In genomic region chr10:37138311-37138731, GRCm38 (mm10) we compare ENCODE assay signal across 9 mouse cellular contexts. TPM values are rescaled to one million over a fixed set of nuclear protein-coding genes. Genes with fewer than 3 reads are reported as not detected.
DNase-seq lines count a peak whose midpoint lies in the region; ATAC-seq and TF ChIP-seq lines count a peak whose summit lies in the region.
"Had no signal": no experiment of that assay in that cellular context is flagged by ENCODE, and none has a peak within 500 bp of the region (broad histone marks: within the 10 kb centered on the region; RNA-seq: fewer than 3 reads in every experiment).

No protein-coding gene starts in this region.

- H3K4me1 ChIP-seq in kidney, adult 2 months (ENCODE audit: control insufficient read depth, insufficient read depth, low read length) = 0 out of 2 replicates have a peak, but pooled peaks cover 2% of the 10 kb centered on the region
- peaks cover 15% of the 10 kb centered on the region; the same call in 1 of the 2 replicates for H3K4me1 ChIP-seq in limb, embryonic 14.5 days (ENCODE audit: control insufficient read depth, insufficient read depth, low read length)
- no peaks in the 10 kb centered on the region; the same call in 1 of the 2 replicates for H3K4me1 ChIP-seq in thymus, adult 2 months (replicated peaks; ENCODE audit: control insufficient read depth, insufficient read depth, low read length)

- no peak for ATAC-seq in limb, embryonic 14.5 days (ENCODE audit: low FRiP score, low read depth)

- no peak for TF ChIP-seq POLR2A in kidney, adult 2 months (IDR thresholded peaks at IDR 0.05; ENCODE audit: low read depth, low read length)
- TF ChIP-seq POLR2A in limb, embryonic 14.5 days (IDR thresholded peaks at IDR 0.05; ENCODE audit: borderline replicate concordance, extremely low read depth, insufficient read depth, insufficient read length) = no peak
- TF ChIP-seq POLR2A in thymus, adult 2 months (IDR thresholded peaks at IDR 0.05; ENCODE audit: control insufficient read depth, extremely low read depth, insufficient read depth, low read length, poor library complexity) = no peak

- TF ChIP-seq CTCF in kidney, adult 2 months (conservative IDR thresholded peaks at IDR 0.05; ENCODE audit: insufficient read depth, insufficient read length, low read depth, low read length) = no peak
- TF ChIP-seq CTCF in thymus, adult 2 months (IDR thresholded peaks at IDR 0.05; ENCODE audit: borderline replicate concordance, control insufficient read depth, extremely low read depth, insufficient read depth, low read length, poor library complexity) = no peak

- H3K27me3 ChIP-seq in kidney, adult 2 months (replicated peaks; ENCODE audit: control insufficient read depth, insufficient read depth, low read length) = peaks cover 1% of the 10 kb centered on the region; the same call in 1 of the 2 replicates
- H3K27me3 ChIP-seq in limb, embryonic 14.5 days (ENCODE audit: control insufficient read depth, insufficient read depth, low read length) = no peaks in the 10 kb centered on the region
- H3K27me3 ChIP-seq in thymus, adult 2 months (ENCODE audit: control insufficient read depth, insufficient read depth, low read length) = no peaks in the 10 kb centered on the region

- H3K4me3 ChIP-seq in kidney, adult 2 months (ENCODE audit: insufficient read depth, low read depth, low read length) = peak overlapping the region; percentile 56
- H3K4me3 ChIP-seq in limb, embryonic 14.5 days (replicated peaks; ENCODE audit: low read length) = peak overlapping the region; percentile 78
- H3K4me3 ChIP-seq in thymus, adult 2 months (ENCODE audit: control insufficient read depth, insufficient read depth, low read length) = peak overlapping the region; percentile 100

- H3K4me2 ChIP-seq in limb, embryonic 14.5 days (replicated peaks; ENCODE audit: low read depth, low read length, severe bottlenecking) = peak overlapping the region; percentile 61

- peak overlapping the region; percentile 99 for H3K9ac ChIP-seq in limb, embryonic 14.5 days (ENCODE audit: low read depth, low read length, severe bottlenecking)

- peak overlapping the region; percentile 50 for H3K27ac ChIP-seq in kidney, adult 2 months (ENCODE audit: insufficient read depth, low read depth, low read length)
- peak overlapping the region; percentile 100 for H3K27ac ChIP-seq in limb, embryonic 14.5 days (replicated peaks; ENCODE audit: low read depth, low read length)
- H3K27ac ChIP-seq in thymus, adult 2 months (ENCODE audit: control insufficient read depth, insufficient read depth, low read length) = peak overlapping the region; percentile 96

- DNase-seq in kidney, adult 11 months = peak; percentile 6
- no peak for DNase-seq in kidney, postnatal 14 days
- peak; percentile 37 for DNase-seq in cerebellum, adult 8-10 months
- peak; percentile 8 for DNase-seq in gastrocnemius, postnatal 25 days
- DNase-seq in kidney, adult 2 months = peak; percentile 27
- no peak for DNase-seq in limb, embryonic 14.5 days (ENCODE audit: low spot score)
- peak; percentile 54 for DNase-seq in naive thymus-derived CD4-positive, alpha-beta T cell, adult 2 months (ENCODE audit: low read depth)
- peak; percentile 53 for DNase-seq in thymus, adult 2 months

- H3K36me3 ChIP-seq in kidney, adult 2 months (ENCODE audit: control insufficient read depth, insufficient read depth, low read length) = no peaks in the 10 kb centered on the region
- peaks cover 31% of the 10 kb centered on the region for H3K36me3 ChIP-seq in limb, embryonic 14.5 days (ENCODE audit: control insufficient read depth, insufficient read depth, low read length)
- peaks cover 13% of the 10 kb centered on the region; the same call in 1 of the 2 replicates for H3K36me3 ChIP-seq in thymus, adult 2 months (ENCODE audit: control insufficient read depth, insufficient read depth, low read length)

- under 1% methylated on average over 26 of the region's 26 CpGs for WGBS in kidney, adult 2 months
- under 1% methylated on average over 26 of the region's 26 CpGs for WGBS in limb, embryonic 14.5 days
- WGBS in thymus, adult 2 months = under 1% methylated on average over 26 of the region's 26 CpGs

- no peaks in the 10 kb centered on the region for H3K9me3 ChIP-seq in limb, embryonic 14.5 days (ENCODE audit: control insufficient read depth, low read length)

RNA-seq across cellular contexts. Expression of gene Marcks, which starts 0.4 kb away (rescaled TPM):
- total RNA-seq in gastrocnemius, postnatal 25 days (2021) = 10 to 100 TPM; 35.4 to 37.6 TPM
- 14.4 and 15.3 TPM in 2 replicates for polyA plus RNA-seq in kidney, adult 2 months (2012; rRNA removed)
- polyA plus RNA-seq in limb, embryonic 14.5 days (2012; rRNA removed) = 202 and 239 TPM in 2 replicates
- polyA plus RNA-seq in limb, embryonic 14.5 days (2014; fragmentation: Nextera tagmentation; extraction: Ambion mirVana) = 265 and 286 TPM in 2 replicates
- polyA plus RNA-seq in thymus, adult 2 months (2012; rRNA removed) = 47.7 and 79.9 TPM in 2 replicates
- total RNA-seq: MEL had no signal

Comparison
In these comparisons a context has a peak if more than half of its experiments do, and no peak if none do; other contexts are left out.
1. DNase-seq: peak in kidney, adult 11 months (single experiment), cerebellum, adult 8-10 months (single experiment), gastrocnemius, postnatal 25 days (single experiment), kidney, adult 2 months (single experiment), naive thymus-derived CD4-positive, alpha-beta T cell, adult 2 months (single experiment) and thymus, adult 2 months (single experiment); none in kidney, postnatal 14 days (single experiment) and limb, embryonic 14.5 days (single experiment).
2. H3K27ac ChIP-seq: peak in every context shown above with its lines; median percentile 100 in limb, embryonic 14.5 days; 96 in thymus, adult 2 months; 50 in kidney, adult 2 months.
3. Peak in every context shown above with its lines, with median percentiles within 50 percentile points of each other: H3K4me3 ChIP-seq.